Mouse (Mus musculus) forebrain, embryonic 13.5 days (tissue): ENCODE data around the gene 4930539E08Rik. TPM values are rescaled to one million over a fixed set of nuclear protein-coding genes. Genes with fewer than 3 reads are reported as not detected.

Experiments used
- ATAC-seq: fragments of 200-750 bp; cut with Nextera tagmentation; 2 replicates; pipeline ENCODE4 v1.8.0; 2017
- H3K27ac ChIP-seq: fragments of 300-500 bp; sonication (generic); 2 replicates; pipeline ENCODE4 v1.5.1; 2015; ENCODE audit warnings: inconsistent platforms, mild to moderate bottlenecking, moderate library complexity
- H3K27me3 ChIP-seq: fragments of 300-500 bp; sonication (generic); 2 replicates; pipeline ENCODE4 v1.6.1; 2015; ENCODE audit warnings: mild to moderate bottlenecking, inconsistent platforms
- H3K36me3 ChIP-seq: fragments of 300-500 bp; sonication (generic); 2 replicates; pipeline ENCODE4 v1.6.1; 2015; ENCODE audit warnings: mild to moderate bottlenecking, inconsistent platforms; ENCODE audit not compliant: poor library complexity, severe bottlenecking
- H3K4me1 ChIP-seq: fragments of 300-500 bp; sonication (generic); 2 replicates; pipeline ENCODE4 v1.6.1; 2015; ENCODE audit warnings: inconsistent platforms
- H3K4me2 ChIP-seq: fragments of 300-500 bp; sonication (generic); 2 replicates; pipeline ENCODE4 v1.6.1; 2015; ENCODE audit warnings: inconsistent platforms, mild to moderate bottlenecking, moderate library complexity
- H3K4me3 ChIP-seq: fragments of 300-500 bp; sonication (generic); 2 replicates; pipeline ENCODE4 v1.5.1; 2015; ENCODE audit warnings: mild to moderate bottlenecking, inconsistent platforms
- H3K9ac ChIP-seq: fragments of 300-500 bp; sonication (generic); 2 replicates; pipeline ENCODE4 v1.6.1; 2015; ENCODE audit warnings: mild to moderate bottlenecking, inconsistent platforms
- H3K9me3 ChIP-seq: fragments of 300-500 bp; sonication (generic); replicated peaks from 2 replicates; pipeline ENCODE4 v1.6.1; 2016; ENCODE audit warnings: inconsistent platforms
- WGBS: fragments of 180-500 bp; shearing (Covaris S2); methylation state at CpG from one replicate; pipeline ENCODE4 v1.1.7; 2015; 5-methylcytosine and 5-hydroxymethylcytosine counted together
- polyA plus RNA-seq: library from polyadenylated mRNA; unstranded; fragments of >200 nt; fragmentation: Nextera tagmentation; extraction: Ambion mirVana; gene quantifications from 2 replicates; pipeline ENCODE4 v1.2.1, GENCODE M21; 2015

Gene 4930539E08Rik
- polyA plus RNA-seq, 1 experiment from 2014 or later = 0.15 TPM

GRCm38 (mm10) chr17:28867381-28867780 is 47.7 kb downstream of the 4930539E08Rik start:
- H3K4me2 ChIP-seq = no peak overlapping the region
- H3K9me3 ChIP-seq = no peaks in the 10 kb centered on the region
- H3K9ac ChIP-seq = no peak overlapping the region
- H3K4me1 ChIP-seq = peaks cover 9% of the 10 kb centered on the region; the same call in 1 of the 2 replicates
- ATAC-seq = no peak
- no peaks in the 10 kb centered on the region for H3K27me3 ChIP-seq
- no peak overlapping the region for H3K27ac ChIP-seq
- H3K36me3 ChIP-seq = no peaks in the 10 kb centered on the region
- H3K4me3 ChIP-seq = no peak overlapping the region
- WGBS = 94% methylated on average over 4 of the region's 4 CpGs

GRCm38 (mm10) chr17:28866921-28867320 is 48.2 kb downstream of the 4930539E08Rik start:
- no peaks in the 10 kb centered on the region for H3K36me3 ChIP-seq
- ATAC-seq = no peak

DNA sequence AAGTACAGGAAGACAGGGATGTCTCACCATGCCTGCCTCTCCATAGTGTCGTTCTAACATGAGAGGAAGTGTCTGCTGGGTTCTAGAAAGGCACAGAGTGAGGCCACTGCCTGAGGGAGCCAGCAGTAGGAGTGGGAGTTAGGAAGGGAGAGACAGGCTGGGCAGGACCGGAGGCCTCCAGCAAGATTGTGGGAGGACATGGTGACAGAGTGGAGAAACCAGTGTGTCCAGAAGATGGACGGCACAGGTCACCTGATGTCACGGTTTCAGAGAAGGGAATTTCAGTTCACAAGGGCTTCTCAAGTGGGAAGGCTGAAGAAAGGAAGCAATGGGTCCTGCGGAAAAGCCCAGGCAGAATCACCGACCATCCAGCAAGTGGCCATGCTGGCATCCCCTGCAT is 50.7 kb downstream of the 4930539E08Rik start:
- H3K36me3 ChIP-seq = no peaks in the 10 kb centered on the region
- H3K4me3 ChIP-seq = no peak overlapping the region
- H3K27me3 ChIP-seq = no peaks in the 10 kb centered on the region
- H3K4me2 ChIP-seq = no peak overlapping the region
- peaks cover 3% of the 10 kb centered on the region; the same call in 1 of the 2 replicates for H3K4me1 ChIP-seq
- H3K27ac ChIP-seq = no peak overlapping the region
- H3K9ac ChIP-seq = no peak overlapping the region
- H3K9me3 ChIP-seq = no peaks in the 10 kb centered on the region
- WGBS = 91% methylated on average over 6 of the region's 6 CpGs
- no peak for ATAC-seq

More at GRCm38 (mm10) chr17:28866921-28867320, 48.2 kb downstream of the 4930539E08Rik start:
- peaks cover 9% of the 10 kb centered on the region; the same call in 1 of the 2 replicates for H3K4me1 ChIP-seq
- H3K4me3 ChIP-seq = no peak overlapping the region
- H3K9me3 ChIP-seq = no peaks in the 10 kb centered on the region
- H3K4me2 ChIP-seq = no peak overlapping the region
- H3K27me3 ChIP-seq = no peaks in the 10 kb centered on the region
- H3K9ac ChIP-seq = no peak overlapping the region
- H3K27ac ChIP-seq = no peak overlapping the region

GRCm38 (mm10) chr17:28863926-28864325 is 51.2 kb downstream of the 4930539E08Rik start:
- no peak overlapping the region for H3K4me3 ChIP-seq

GRCm38 (mm10) chr17:28858205-28858604 is 56.9 kb downstream of the 4930539E08Rik start, which contains the start of gene Pnpla1:
Pnpla1 (plus strand) TSS chr17:28858411.
- Histone ChIP-seq H3K4me1 (no peaks in the 10 kb centered on the region), H3K9ac (no peak within 1 kb of the TSS), H3K27me3 (no peaks in the 10 kb centered on the region), H3K9me3 (peaks cover 6% of the 10 kb centered on the region; the same call in 1 of the 2 replicates), H3K4me3 (no peak within 1 kb of the TSS), H3K36me3 (0 out of 2 replicates have a peak, but pooled peaks cover 4% of the 10 kb centered on the region), H3K4me2 (0 out of 2 replicates have a peak within 1 kb of the TSS, but pooled peaks have one; percentile 5), H3K27ac (no peak within 1 kb of the TSS)
- ATAC-seq = no peak
- WGBS = 27% methylated on average over 12 of the region's 12 CpGs

More at GRCm38 (mm10) chr17:28863926-28864325, 51.2 kb downstream of the 4930539E08Rik start:
- H3K4me2 ChIP-seq = no peak overlapping the region
- 81% methylated on average over 7 of the region's 7 CpGs for WGBS
- no peak for ATAC-seq
- H3K27me3 ChIP-seq = no peaks in the 10 kb centered on the region
- H3K27ac ChIP-seq = no peak overlapping the region
- no peaks in the 10 kb centered on the region for H3K9me3 ChIP-seq
- H3K4me1 ChIP-seq = no peaks in the 10 kb centered on the region
- H3K9ac ChIP-seq = no peak overlapping the region
- H3K36me3 ChIP-seq = no peaks in the 10 kb centered on the region

GRCm38 (mm10) chr17:28856030-28856429 is 59.1 kb downstream of the 4930539E08Rik start:
- no peak overlapping the region for H3K27ac ChIP-seq
- 59% methylated on average over 3 of the region's 3 CpGs for WGBS

DNA sequence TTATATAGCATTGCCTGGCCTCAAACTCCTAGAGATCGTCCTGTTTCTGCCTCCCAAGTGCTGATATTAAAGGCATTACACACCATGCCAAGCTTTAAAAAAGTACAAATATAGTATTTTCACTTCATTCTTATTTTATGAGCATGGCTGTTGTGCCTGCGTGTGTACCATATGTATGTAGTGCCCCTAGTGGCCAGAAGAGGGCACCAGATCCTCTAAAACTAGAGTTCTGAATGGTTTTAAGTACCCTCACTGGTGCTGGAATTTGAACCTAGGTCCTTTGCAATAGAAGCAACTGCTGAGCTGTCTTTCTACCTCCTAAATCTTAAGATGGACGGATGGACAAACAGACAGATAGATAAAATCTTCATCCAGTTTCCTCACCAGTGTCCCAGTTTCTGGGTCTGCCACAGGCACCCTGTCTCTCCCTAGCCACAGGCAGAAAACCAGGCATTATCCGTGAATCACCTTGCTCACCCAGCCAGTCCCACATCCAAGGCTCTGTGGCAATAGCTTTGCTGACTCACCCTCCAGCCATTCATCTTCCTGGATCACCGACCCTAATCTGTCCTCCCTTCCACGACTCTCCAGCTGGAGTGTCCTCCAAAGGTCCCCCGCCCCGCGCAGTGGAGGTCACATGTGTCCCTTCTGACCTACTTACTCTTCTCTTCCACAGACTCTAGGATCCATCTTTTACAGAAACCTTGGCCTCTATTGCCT is 59.8 kb downstream of the 4930539E08Rik start:
- Histone ChIP-seq H3K4me2 (no peak overlapping the region), H3K27ac (no peak overlapping the region), H3K4me3 (no peak overlapping the region), H3K27me3 (no peaks in the 10 kb centered on the region), H3K9me3 (peaks cover 6% of the 10 kb centered on the region; the same call in 1 of the 2 replicates), H3K4me1 (no peaks in the 10 kb centered on the region), H3K9ac (no peak overlapping the region), H3K36me3 (0 out of 2 replicates have a peak, but pooled peaks cover 4% of the 10 kb centered on the region)
- 85% methylated on average over 9 of the region's 9 CpGs for WGBS
- ATAC-seq = no peak

More at GRCm38 (mm10) chr17:28856030-28856429, 59.1 kb downstream of the 4930539E08Rik start:
- Histone ChIP-seq H3K27me3 (no peaks in the 10 kb centered on the region), H3K4me1 (no peaks in the 10 kb centered on the region), H3K4me3 (no peak overlapping the region), H3K9ac (no peak overlapping the region), H3K9me3 (peaks cover 6% of the 10 kb centered on the region; the same call in 1 of the 2 replicates), H3K4me2 (no peak overlapping the region), H3K36me3 (0 out of 2 replicates have a peak, but pooled peaks cover 4% of the 10 kb centered on the region)
- no peak for ATAC-seq

DNA sequence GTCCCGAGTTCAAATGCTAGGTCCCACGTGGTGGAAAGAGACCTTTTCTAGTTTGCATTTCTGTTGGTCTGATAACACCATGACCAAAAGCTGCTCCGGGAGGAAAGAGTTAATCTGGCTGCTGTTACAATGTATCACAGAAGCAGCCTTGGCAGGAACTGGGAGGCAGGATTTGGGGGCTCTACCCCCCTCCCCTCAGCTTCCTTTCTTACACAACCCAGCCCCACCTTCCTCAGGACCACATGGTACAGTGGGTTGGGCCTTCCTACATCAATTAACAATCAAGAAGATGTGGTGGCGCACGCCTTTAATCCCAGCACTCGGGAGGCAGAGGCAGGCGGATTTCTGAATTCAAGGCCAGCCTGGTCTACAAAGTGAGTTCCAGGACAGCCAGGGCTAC is 60.7 kb downstream of the 4930539E08Rik start:
- no peak overlapping the region for H3K9ac ChIP-seq
- WGBS = 84% methylated on average over 7 of the region's 7 CpGs

DNA sequence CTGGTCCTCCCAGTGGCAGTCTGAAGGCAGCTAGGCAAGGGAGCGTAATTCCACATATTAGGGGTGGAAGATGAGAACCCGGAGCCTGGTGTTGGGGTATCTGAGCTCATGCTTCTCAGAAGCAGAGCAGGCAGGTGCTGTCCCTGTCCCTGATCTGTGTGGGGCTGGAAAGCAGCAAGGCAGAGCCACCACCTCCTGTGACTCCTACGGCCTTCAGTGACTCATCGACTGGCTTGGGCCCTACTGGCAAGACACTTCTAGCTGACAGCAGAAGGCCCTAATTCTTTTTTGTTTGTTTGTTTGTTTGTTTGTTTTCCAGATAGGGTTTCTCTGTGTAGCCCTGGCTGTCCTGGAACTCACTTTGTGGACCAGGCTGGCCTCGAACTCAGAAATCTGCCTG is 64.6 kb downstream of the 4930539E08Rik start:
- H3K27ac ChIP-seq = no peak overlapping the region
- no peaks in the 10 kb centered on the region for H3K4me1 ChIP-seq
- no peaks in the 10 kb centered on the region for H3K27me3 ChIP-seq
- 95% methylated on average over 5 of the region's 5 CpGs for WGBS
- H3K4me3 ChIP-seq = no peak overlapping the region
- no peak overlapping the region for H3K9ac ChIP-seq
- ATAC-seq = no peak
- no peak overlapping the region for H3K4me2 ChIP-seq
- no peaks in the 10 kb centered on the region for H3K9me3 ChIP-seq
- no peaks in the 10 kb centered on the region for H3K36me3 ChIP-seq

More for the DNA sequence above, 60.7 kb downstream of the 4930539E08Rik start:
- H3K36me3 ChIP-seq = 0 out of 2 replicates have a peak, but pooled peaks cover 4% of the 10 kb centered on the region
- no peak overlapping the region for H3K27ac ChIP-seq
- H3K4me3 ChIP-seq = no peak overlapping the region
- H3K27me3 ChIP-seq = no peaks in the 10 kb centered on the region
- H3K4me2 ChIP-seq = no peak overlapping the region
- H3K4me1 ChIP-seq = no peaks in the 10 kb centered on the region
- H3K9me3 ChIP-seq = peaks cover 6% of the 10 kb centered on the region; the same call in 1 of the 2 replicates
- no peak for ATAC-seq

DNA sequence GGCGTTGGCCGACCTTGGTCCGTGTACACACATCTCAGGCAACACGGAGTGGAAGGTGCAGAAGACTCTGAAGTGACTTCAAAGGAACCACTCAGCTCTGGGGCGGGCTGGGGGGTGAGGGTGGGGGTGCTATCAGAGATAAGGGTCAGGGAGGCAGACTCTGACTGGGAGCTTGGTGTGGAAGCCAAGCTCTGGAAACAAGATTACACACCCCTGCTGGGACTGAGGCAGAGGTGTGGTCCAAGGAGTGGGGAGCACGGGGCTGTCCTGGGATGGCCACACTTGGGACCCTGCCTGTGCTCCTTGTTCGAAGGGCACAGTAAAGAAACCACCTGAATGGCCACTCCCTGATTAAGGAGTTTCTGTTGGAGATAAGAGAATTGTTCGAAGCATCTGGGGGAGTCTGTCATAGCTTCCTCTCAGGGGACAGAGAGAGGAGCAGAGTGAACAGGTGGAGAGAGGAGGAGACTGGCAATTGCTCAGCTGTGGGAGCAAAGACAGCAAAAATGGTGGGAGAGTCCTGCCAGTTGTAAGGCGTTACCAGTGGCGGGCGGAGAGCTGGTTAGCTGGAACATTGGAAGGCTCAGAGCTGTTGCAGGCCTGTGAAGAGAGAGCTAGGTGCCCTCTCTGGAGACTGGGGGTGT is 68.0 kb downstream of the 4930539E08Rik start:
- Histone ChIP-seq H3K27me3 (no peaks in the 10 kb centered on the region), H3K4me3 (no peak overlapping the region), H3K9ac (no peak overlapping the region), H3K4me2 (no peak overlapping the region), H3K4me1 (no peaks in the 10 kb centered on the region), H3K36me3 (no peaks in the 10 kb centered on the region), H3K9me3 (no peaks in the 10 kb centered on the region), H3K27ac (no peak overlapping the region)
- no peak for ATAC-seq
- WGBS = 73% methylated on average over 11 of the region's 11 CpGs
